ENCODE assay signal across 23 mouse cellular contexts in genomic region chr9:80266086-80266485, GRCm38 (mm10).
A peak's percentile ranks its signal among the peaks of the same experiment; 100 is the strongest.
DNase-seq lines count a peak whose midpoint lies in the region; ATAC-seq and TF ChIP-seq lines count a peak whose summit lies in the region.
"Had no signal": no experiment of that assay in that cellular context is flagged by ENCODE, and none has a peak within 500 bp of the region (broad histone marks: within the 10 kb centered on the region; RNA-seq: fewer than 3 reads in every experiment).

No protein-coding gene starts in this region.

- no peaks in the 10 kb centered on the region for H3K9me3 ChIP-seq in megakaryocyte, embryonic 14.5 days
- H3K9me3 ChIP-seq in intestine, embryonic 16.5 days (ENCODE audit: control insufficient read depth, low read length) = no peaks in the 10 kb centered on the region
- no peaks in the 10 kb centered on the region for H3K9me3 ChIP-seq in neural tube, embryonic 15.5 days (replicated peaks)
- H3K9me3 ChIP-seq: embryonic facial prominence, embryonic 15.5 days; forebrain, embryonic 15.5 days; heart, embryonic 13.5 days; limb, embryonic 12.5 days; liver, embryonic 15.5 days had no signal

- WGBS in spleen, adult 2 months = 35% methylated on average over 7 of the region's 7 CpGs
- WGBS in intestine, embryonic 16.5 days = 90% methylated on average over 7 of the region's 7 CpGs
- WGBS in neural tube, embryonic 15.5 days = 85% methylated on average over 7 of the region's 7 CpGs

- no peak for DNase-seq in spleen, adult 2 months (ENCODE audit: low read depth in 1 of 2, low spot score in 2 of 2)
- no peak for DNase-seq in spleen, postnatal 14 days (ENCODE audit: low spot score in 2 of 2)
- peak; percentile 51 for DNase-seq in thymus, postnatal 14 days
- DNase-seq in gastrocnemius, postnatal 14 days = no peak
- DNase-seq: adrenal gland, postnatal 10 days; cerebellum, adult 9-10 months; gastrocnemius, postnatal 25 days; heart, postnatal 14 days; kidney, adult 11 months; lung, postnatal 4 days; right cerebral cortex, postnatal 14 days had no signal

- H3K27ac ChIP-seq in spleen, adult 2 months (ENCODE audit: insufficient read depth, low read length) = peak overlapping the region; percentile 54; the same call in 1 of the 2 replicates
- no peak overlapping the region for H3K27ac ChIP-seq in intestine, embryonic 16.5 days (ENCODE audit: low read length)
- no peak overlapping the region for H3K27ac ChIP-seq in neural tube, embryonic 15.5 days (replicated peaks)
- H3K27ac ChIP-seq: embryonic facial prominence, embryonic 15.5 days; forebrain, embryonic 15.5 days; heart, adult 2 months; heart, embryonic 13.5 days; hindbrain, postnatal 0 days; limb, embryonic 12.5 days; liver, embryonic 15.5 days had no signal

- no peak overlapping the region for H3K4me2 ChIP-seq in intestine, embryonic 16.5 days (ENCODE audit: low read depth, low read length)
- H3K4me2 ChIP-seq in neural tube, embryonic 15.5 days = no peak overlapping the region
- H3K4me2 ChIP-seq: embryonic facial prominence, embryonic 15.5 days; forebrain, embryonic 15.5 days; heart, embryonic 13.5 days; limb, embryonic 12.5 days; liver, embryonic 15.5 days; midbrain, embryonic 11.5 days had no signal

- ATAC-seq in granulocyte monocyte progenitor cell, adult 5-6 weeks (replicated peaks; ENCODE audit: poor library complexity, severe bottlenecking) = 0 out of 2 replicates have a peak, but pooled peaks have one; percentile 20
- ATAC-seq in intestine, embryonic 16.5 days = no peak
- no peak for ATAC-seq in neural tube, embryonic 15.5 days (ENCODE audit: low FRiP score)
- ATAC-seq: forebrain, embryonic 15.5 days; hindbrain, postnatal 0 days had no signal

- TF ChIP-seq POLR2A in spleen, adult 2 months (IDR thresholded peaks at IDR 0.05; ENCODE audit: low read depth, low read length) = no peak

- H3K4me3 ChIP-seq in spleen, adult 2 months (ENCODE audit: extremely low read depth, insufficient read depth, insufficient read length) = no peak overlapping the region; the same call in 1 of the 2 replicates
- peak overlapping the region; percentile 82 for H3K4me3 ChIP-seq in megakaryocyte, embryonic 14.5 days (replicated peaks)
- no peak overlapping the region for H3K4me3 ChIP-seq in intestine, embryonic 16.5 days (ENCODE audit: low read length)
- no peak overlapping the region for H3K4me3 ChIP-seq in neural tube, embryonic 15.5 days (replicated peaks)
- H3K4me3 ChIP-seq: embryonic facial prominence, embryonic 15.5 days; forebrain, embryonic 15.5 days; heart, adult 2 months; heart, embryonic 13.5 days; limb, embryonic 12.5 days; liver, embryonic 15.5 days had no signal

- H3K36me3 ChIP-seq in spleen, adult 2 months (ENCODE audit: control insufficient read depth, insufficient read depth, low read length) = no peaks in the 10 kb centered on the region
- peaks cover 52% of the 10 kb centered on the region for H3K36me3 ChIP-seq in megakaryocyte, embryonic 14.5 days (replicated peaks; ENCODE audit: low read length)
- peaks cover 10% of the 10 kb centered on the region; the same call in 1 of the 2 replicates for H3K36me3 ChIP-seq in intestine, embryonic 16.5 days (ENCODE audit: control insufficient read depth, insufficient read depth, low read length)
- peaks cover 3% of the 10 kb centered on the region; the same call in 1 of the 2 replicates for H3K36me3 ChIP-seq in neural tube, embryonic 15.5 days
- H3K36me3 ChIP-seq: forebrain, embryonic 15.5 days; limb, embryonic 12.5 days; liver, embryonic 15.5 days had no signal

- TF ChIP-seq CTCF in spleen, adult 2 months (IDR thresholded peaks at IDR 0.05; ENCODE audit: extremely low read depth, insufficient read depth, insufficient read length, insufficient replicate concordance) = no peak

- H3K9ac ChIP-seq in intestine, embryonic 16.5 days (ENCODE audit: low read depth, low read length) = no peak overlapping the region
- no peak overlapping the region for H3K9ac ChIP-seq in neural tube, embryonic 15.5 days (replicated peaks)
- H3K9ac ChIP-seq: embryonic facial prominence, embryonic 15.5 days; forebrain, embryonic 15.5 days; heart, embryonic 13.5 days; limb, embryonic 12.5 days; liver, embryonic 15.5 days had no signal

- H3K27me3 ChIP-seq in spleen, adult 2 months (ENCODE audit: control insufficient read depth, insufficient read depth, low read length) = no peaks in the 10 kb centered on the region
- no peaks in the 10 kb centered on the region for H3K27me3 ChIP-seq in megakaryocyte, embryonic 14.5 days (replicated peaks)
- no peaks in the 10 kb centered on the region for H3K27me3 ChIP-seq in intestine, embryonic 16.5 days (replicated peaks; ENCODE audit: control insufficient read depth, insufficient read depth, low read length)
- H3K27me3 ChIP-seq in neural tube, embryonic 15.5 days (replicated peaks) = no peaks in the 10 kb centered on the region
- H3K27me3 ChIP-seq: embryonic facial prominence, embryonic 15.5 days; forebrain, embryonic 15.5 days; heart, embryonic 13.5 days; limb, embryonic 12.5 days; liver, embryonic 15.5 days had no signal

- intact Hi-C loops in gastrocnemius, postnatal 14 days (cut with DNase I; ENCODE audit: low total_unique reads) = no loop called here

- H3K4me1 ChIP-seq in spleen, adult 2 months (ENCODE audit: control insufficient read depth, insufficient read depth, insufficient read length) = peaks cover 11% of the 10 kb centered on the region
- peaks cover 63% of the 10 kb centered on the region for H3K4me1 ChIP-seq in megakaryocyte, embryonic 14.5 days
- H3K4me1 ChIP-seq in intestine, embryonic 16.5 days (ENCODE audit: control insufficient read depth, insufficient read depth, low read length) = no peaks in the 10 kb centered on the region
- no peaks in the 10 kb centered on the region for H3K4me1 ChIP-seq in neural tube, embryonic 15.5 days
- H3K4me1 ChIP-seq: forebrain, embryonic 15.5 days; liver, embryonic 15.5 days had no signal
